ENCODE assay signal across 34 mouse cellular contexts in the genomic region with DNA sequence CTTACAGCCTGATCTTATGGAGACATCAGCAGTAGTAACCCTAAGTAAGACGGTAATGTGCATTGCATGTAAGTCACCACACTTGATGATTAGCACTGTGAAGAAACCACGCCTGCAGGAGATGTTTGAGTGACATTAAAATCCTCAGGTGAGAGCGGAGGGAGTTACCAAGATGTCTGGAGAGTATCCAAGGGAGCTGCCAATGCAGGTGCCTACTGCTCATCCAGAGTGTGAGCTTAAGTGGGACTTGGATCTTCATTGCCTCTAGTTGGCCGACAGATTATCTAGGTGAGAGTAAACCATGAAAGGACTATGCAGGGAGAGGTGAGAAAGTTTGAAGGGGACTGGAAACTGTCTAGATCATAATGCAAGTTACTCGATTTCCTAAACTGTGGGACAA.
"Had no signal": no experiment of that assay in that cellular context is flagged by ENCODE, and none has a peak within 500 bp of the region (broad histone marks: within the 10 kb centered on the region; RNA-seq: fewer than 3 reads in every experiment).

No protein-coding gene starts in this region.

- H3K4me1 ChIP-seq: hindbrain, embryonic 10.5 days; hindbrain, embryonic 12.5 days; intestine, embryonic 15.5 days; kidney, embryonic 15.5 days had no signal

- H3K36me3 ChIP-seq: heart, embryonic 15.5 days; intestine, embryonic 15.5 days had no signal

- H3K9me3 ChIP-seq: heart, embryonic 12.5 days; heart, embryonic 13.5 days; heart, embryonic 15.5 days; hindbrain, embryonic 10.5 days; hindbrain, embryonic 12.5 days; hindbrain, embryonic 13.5 days; hindbrain, embryonic 15.5 days; intestine, embryonic 15.5 days; kidney, embryonic 15.5 days had no signal

- H3K4me2 ChIP-seq: heart, embryonic 11.5 days; heart, embryonic 12.5 days; heart, embryonic 13.5 days; heart, embryonic 15.5 days; hindbrain, embryonic 12.5 days; hindbrain, embryonic 13.5 days; hindbrain, embryonic 14.5 days; hindbrain, embryonic 15.5 days; intestine, embryonic 15.5 days; kidney, embryonic 15.5 days had no signal

- H3K27me3 ChIP-seq: heart, embryonic 12.5 days; heart, embryonic 13.5 days; heart, embryonic 15.5 days; hindbrain, embryonic 12.5 days; hindbrain, embryonic 13.5 days; hindbrain, embryonic 15.5 days; intestine, embryonic 15.5 days; kidney, embryonic 15.5 days had no signal

- H3K9ac ChIP-seq: heart, embryonic 12.5 days; heart, embryonic 13.5 days; heart, embryonic 15.5 days; hindbrain, embryonic 12.5 days; hindbrain, embryonic 13.5 days; hindbrain, embryonic 14.5 days; hindbrain, embryonic 15.5 days; intestine, embryonic 15.5 days; kidney, embryonic 15.5 days had no signal

- ATAC-seq: hindbrain, embryonic 16.5 days; inflammation-experienced regulatory T-cells, adult 6 months; intestine, embryonic 15.5 days; intestine, embryonic 16.5 days; intestine, postnatal 0 days had no signal

- H3K27ac ChIP-seq: heart, embryonic 13.5 days; heart, embryonic 15.5 days; hindbrain, embryonic 10.5 days; hindbrain, embryonic 12.5 days; hindbrain, embryonic 13.5 days; hindbrain, embryonic 14.5 days; hindbrain, embryonic 15.5 days; intestine, embryonic 15.5 days; kidney, embryonic 15.5 days; kidney, postnatal 0 days; layer of hippocampus, adult 2 months; left cerebral cortex, adult 2 months had no signal

- DNase-seq: heart, postnatal 10 days; heart, postnatal 14 days; heart, postnatal 36 days; heart, postnatal 4 days; kidney, adult 11 months; kidney, adult 18-20 months; kidney, adult 2 months; kidney, adult 8-10 months; kidney, adult 9 months; kidney, postnatal 10 days; kidney, postnatal 14 days; kidney, postnatal 25 days; kidney, postnatal 36 days; kidney, postnatal 4 days; layer of hippocampus, adult 9-11 months; layer of hippocampus, postnatal 36 days had no signal

- H3K4me3 ChIP-seq: heart, embryonic 12.5 days; heart, embryonic 13.5 days; heart, embryonic 15.5 days; hindbrain, embryonic 10.5 days; hindbrain, embryonic 12.5 days; hindbrain, embryonic 13.5 days; hindbrain, embryonic 15.5 days; intestine, embryonic 15.5 days; kidney, embryonic 15.5 days; layer of hippocampus, adult 2 months; left cerebral cortex, adult 2 months had no signal
